Mouse (Mus musculus) kidney, postnatal 4 days (tissue): ENCODE results near the gene Kif1c.
A peak's percentile ranks its signal among the peaks of the same experiment; 100 is the strongest.
"Not testable (repeated sequence)": the region's sequence is repeated elsewhere in the genome, so short reads cannot be mapped to it uniquely, and the experiment has no call there.

Source experiments
- DNase-seq, 2 experiments: peaks; one replicate each; pipeline ENCODE4 v3.0.0; 2021; ENCODE audit warnings: mixed read lengths in 2 of 2

Kif1c gene

GRCm38 (mm10) chr11:70747876-70748545, 47.7 kb downstream of the Kif1c start:
- DNase-seq, result no peak

GRCm38 (mm10) chr11:70752337-70753017, 52.1 kb downstream of the Kif1c start:
- no peak for DNase-seq

- DNase-seq, result no peak
Measured at GRCm38 (mm10) chr11:70753146-70753545, 52.8 kb downstream of the Kif1c start.

GRCm38 (mm10) chr11:70754476-70754875, 54.1 kb downstream of the Kif1c start:
- no peak for DNase-seq

GRCm38 (mm10) chr11:70754958-70755357, 54.6 kb downstream of the Kif1c start:
- no peak for DNase-seq

- DNase-seq, result peak; percentile 90 to 92
Measured at GRCm38 (mm10) chr11:70755645-70756044, 55.3 kb downstream of the Kif1c start.

GRCm38 (mm10) chr11:70760446-70760845, 60.1 kb downstream of the Kif1c start:
- not testable (repeated sequence) for DNase-seq

- DNase-seq, result no peak
Measured at GRCm38 (mm10) chr11:70762641-70763040, 62.3 kb downstream of the Kif1c start.

- no peak for DNase-seq
Measured at GRCm38 (mm10) chr11:70763582-70763935, 63.2 kb downstream of the Kif1c start.

- peak; percentile 83 to 91 for DNase-seq
Measured at GRCm38 (mm10) chr11:70763936-70764808, 63.8 kb downstream of the Kif1c start, which contains the start of gene Zfp3. Gene Zfp3 (plus strand): TSS chr11:70764209.

- peak; percentile 49 to 65 for DNase-seq
Measured at GRCm38 (mm10) chr11:70765776-70766445, 65.6 kb downstream of the Kif1c start.

- no peak for DNase-seq
Measured at GRCm38 (mm10) chr11:70770804-70771203, 70.5 kb downstream of the Kif1c start.

- DNase-seq, result peak; percentile 81 to 85
Measured at GRCm38 (mm10) chr11:70776830-70777571, 76.7 kb downstream of the Kif1c start.

- no peak for DNase-seq
Measured at GRCm38 (mm10) chr11:70777634-70778033, 77.3 kb downstream of the Kif1c start.

- DNase-seq, result peak in 1 of 2 experiments; percentile 14
Measured at GRCm38 (mm10) chr11:70778058-70778457, 77.7 kb downstream of the Kif1c start.
